Mouse (Mus musculus) inflammation-experienced regulatory T-cells (primary cell): ENCODE data around the gene Ttl. TPM values are rescaled to one million over a fixed set of nuclear protein-coding genes. Genes with fewer than 3 reads are reported as not detected.

ENCODE experiments used
- polyA plus RNA-seq, 2 experiments: library from polyadenylated mRNA; unstranded; fragments of 100-300 nt; shearing (Covaris generic); gene quantifications; one replicate each; pipeline ENCODE4 v1.2.1; 2017

The Ttl gene
- 1 to 10 TPM; 2.6 to 5.0 TPM for polyA plus RNA-seq

DNA sequence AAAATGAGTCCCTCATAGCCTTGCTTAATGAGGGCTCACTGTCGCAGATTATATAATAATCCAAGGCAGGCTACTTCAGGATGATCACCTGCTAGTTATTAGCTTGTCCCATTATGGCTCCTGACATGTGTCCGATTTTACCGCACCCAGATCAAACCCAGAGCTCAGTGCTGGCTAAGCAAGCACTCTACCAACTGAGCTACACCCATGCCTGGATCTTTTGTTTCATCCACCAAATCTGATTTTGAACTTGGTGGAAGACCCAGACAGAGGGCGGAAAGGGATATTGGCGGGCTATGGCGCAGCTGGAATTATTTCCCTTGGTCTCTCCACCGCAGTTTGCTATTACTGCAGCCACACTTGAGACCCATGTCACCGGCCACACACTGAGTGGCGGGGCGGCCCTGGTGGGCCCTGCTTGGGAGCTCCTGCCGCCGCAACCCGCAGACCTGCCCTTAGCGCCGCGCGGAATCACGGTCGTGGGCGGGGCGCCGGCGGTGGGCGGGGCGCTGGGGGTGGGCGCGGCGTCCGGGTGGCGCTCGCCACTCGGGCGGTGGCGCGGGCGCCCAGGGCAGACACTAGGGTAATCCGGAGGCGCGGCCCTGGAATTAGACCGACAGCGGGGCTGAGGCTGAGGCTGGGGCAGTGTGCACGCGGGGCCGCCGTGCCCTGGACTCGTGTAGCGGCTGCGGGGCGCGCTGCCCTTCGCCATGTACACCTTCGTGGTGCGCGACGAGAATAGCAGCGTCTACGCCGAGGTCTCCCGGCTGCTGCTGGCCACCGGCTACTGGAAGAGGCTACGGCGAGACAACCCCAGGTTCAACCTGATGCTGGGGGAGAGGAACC is at the start of gene Ttl:
Gene Ttl (plus strand): TSS at position 506 of the 846 bp plus-strand sequence.

DNA sequence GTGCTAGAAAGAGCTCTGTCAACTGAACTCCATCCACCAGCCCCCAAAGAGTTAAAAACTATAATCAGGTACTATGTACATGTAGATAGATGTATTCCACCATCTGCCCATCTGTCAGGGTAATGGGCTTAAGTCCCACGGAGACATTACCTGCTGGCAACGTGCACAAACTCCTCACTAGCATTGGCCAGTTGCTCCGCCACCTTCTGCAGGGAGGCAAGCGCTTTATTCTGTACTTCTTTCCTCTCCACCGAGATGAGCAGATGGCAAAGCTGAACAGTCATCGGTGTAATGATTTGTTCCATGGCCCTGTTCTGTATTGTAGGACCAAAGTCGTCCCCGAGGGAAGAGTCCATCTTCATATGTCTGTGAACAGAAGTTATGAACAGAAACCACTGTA is 17.9 kb upstream of the Ttl start, which contains the start of gene Vinac1:
Gene Vinac1 (minus strand): TSS at position 362 of the 400 bp plus-strand sequence.

DNA sequence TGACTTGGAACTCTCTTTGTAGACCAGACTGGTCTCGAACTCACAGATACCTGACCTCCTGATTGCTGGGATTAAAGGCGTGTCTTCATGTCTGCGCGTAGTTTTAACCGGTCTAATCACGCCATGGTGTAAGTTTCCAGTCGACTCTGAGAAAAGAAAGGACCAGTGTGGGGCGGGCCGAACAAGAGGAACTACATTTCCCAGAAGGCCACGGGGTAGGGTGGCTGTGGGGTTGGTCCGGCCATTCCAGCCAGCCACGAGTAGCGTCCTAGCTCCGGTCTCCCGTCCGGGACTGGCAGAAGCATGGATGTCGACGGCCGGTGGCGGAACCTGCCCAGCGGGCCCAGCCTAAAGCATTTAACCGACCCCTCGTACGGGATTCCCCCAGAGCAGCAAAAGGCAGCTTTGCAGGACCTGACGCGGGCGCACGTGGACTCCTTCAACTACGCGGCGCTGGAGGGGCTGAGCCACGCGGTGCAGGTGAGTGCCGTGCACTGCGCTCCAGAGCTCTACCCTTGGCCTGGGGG is 35.1 kb downstream of the Ttl start, which contains the start of gene Polr1b:
Gene Polr1b (plus strand): TSS at position 212 of the 527 bp plus-strand sequence.

DNA sequence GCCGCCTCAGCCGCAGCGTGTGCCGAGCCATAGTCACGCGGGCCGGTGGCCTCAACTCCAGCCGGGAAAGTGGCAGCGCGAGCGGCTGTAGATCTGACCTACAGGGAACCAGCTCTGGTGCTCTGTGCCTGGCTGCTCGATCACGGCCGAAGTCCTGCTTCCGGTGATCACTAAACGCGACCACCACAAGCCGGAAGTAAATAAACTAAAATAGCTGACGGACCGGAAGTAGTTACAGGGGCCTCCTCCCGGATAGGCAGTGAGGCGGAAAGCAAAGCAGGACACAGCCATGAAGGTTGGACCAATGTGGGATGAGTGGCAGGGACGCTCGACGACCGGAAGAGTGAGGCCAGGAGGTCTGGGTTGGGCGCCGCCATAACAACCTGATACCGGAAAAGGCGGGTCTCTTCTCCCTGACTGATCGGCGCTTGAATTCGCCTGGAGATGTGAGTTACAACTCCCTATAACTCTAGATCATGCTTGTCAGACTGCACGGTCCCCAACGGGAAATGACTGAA is 63.7 kb downstream of the Ttl start, which contains the start of gene Chchd5:
Gene Chchd5 (plus strand): TSS at position 289 of the 518 bp plus-strand sequence.

Other genes starting within 250 kb of the Ttl start
- gene Tmem87b, start 247.8 kb upstream of the Ttl start, polyA plus RNA-seq = 10 to 100 TPM; 18.7 to 26.9 TPM
- under 1 TPM in 1 of 2 experiments, not detected in 1; 0.16 TPM for gene Fbln7, start 203.0 kb upstream of the Ttl start, polyA plus RNA-seq
- 10 to 100 TPM in 1 of 2 experiments, 1 to 10 TPM in 1; 9.7 to 10.4 TPM for gene Zc3h8, start 121.9 kb upstream of the Ttl start, polyA plus RNA-seq
- 1 to 10 TPM; 9.3 to 9.5 TPM for gene Zc3h6, start 98.5 kb upstream of the Ttl start, polyA plus RNA-seq
- 1 to 10 TPM; 5.6 to 5.7 TPM for gene Gm10762, start 98.2 kb upstream of the Ttl start, polyA plus RNA-seq
- under 1 TPM; 0.09 to 0.27 TPM for gene Vinac1, start 17.8 kb upstream of the Ttl start, polyA plus RNA-seq
- 10 to 100 TPM; 25.7 to 38.0 TPM for gene Polr1b, start 35.1 kb downstream of the Ttl start, polyA plus RNA-seq
- gene Chchd5, start 63.8 kb downstream of the Ttl start, polyA plus RNA-seq = 10 to 100 TPM; 20.8 to 23.8 TPM
- gene Slc20a1, start 132.8 kb downstream of the Ttl start, polyA plus RNA-seq = 10 to 100 TPM; 51.0 to 82.5 TPM
- 1 to 10 TPM; 1.8 to 4.3 TPM for gene Ckap2l, start 231.3 kb downstream of the Ttl start, polyA plus RNA-seq
- under 1 TPM in 1 of 2 experiments, not detected in 1; 0.17 TPM for gene Il1a, start 244.0 kb downstream of the Ttl start, polyA plus RNA-seq